Mouse (Mus musculus): ENCODE measurements around the gene Ctf1.

Ctf1 gene

DNA sequence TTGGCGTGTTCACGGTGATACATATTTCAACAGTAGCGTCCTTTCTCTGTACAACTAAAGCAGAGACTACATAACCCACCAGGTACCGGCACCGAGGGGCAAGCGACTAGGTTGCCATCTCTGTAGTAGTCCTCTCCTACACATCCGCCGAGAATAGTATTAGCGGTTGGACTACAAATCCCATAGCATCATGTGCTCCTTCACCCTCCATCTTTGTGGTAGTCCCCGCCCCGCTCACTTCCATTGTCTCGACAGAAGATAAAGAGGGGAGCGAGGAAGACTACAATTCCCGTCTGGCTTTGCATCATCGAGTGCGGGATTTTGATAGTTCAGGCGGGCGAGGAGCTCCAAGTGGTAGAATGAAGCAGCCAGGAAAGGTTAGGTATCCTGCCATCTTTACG is 32.7 kb downstream of the Ctf1 start:
- DNase-seq, result peak; percentile 88

DNA sequence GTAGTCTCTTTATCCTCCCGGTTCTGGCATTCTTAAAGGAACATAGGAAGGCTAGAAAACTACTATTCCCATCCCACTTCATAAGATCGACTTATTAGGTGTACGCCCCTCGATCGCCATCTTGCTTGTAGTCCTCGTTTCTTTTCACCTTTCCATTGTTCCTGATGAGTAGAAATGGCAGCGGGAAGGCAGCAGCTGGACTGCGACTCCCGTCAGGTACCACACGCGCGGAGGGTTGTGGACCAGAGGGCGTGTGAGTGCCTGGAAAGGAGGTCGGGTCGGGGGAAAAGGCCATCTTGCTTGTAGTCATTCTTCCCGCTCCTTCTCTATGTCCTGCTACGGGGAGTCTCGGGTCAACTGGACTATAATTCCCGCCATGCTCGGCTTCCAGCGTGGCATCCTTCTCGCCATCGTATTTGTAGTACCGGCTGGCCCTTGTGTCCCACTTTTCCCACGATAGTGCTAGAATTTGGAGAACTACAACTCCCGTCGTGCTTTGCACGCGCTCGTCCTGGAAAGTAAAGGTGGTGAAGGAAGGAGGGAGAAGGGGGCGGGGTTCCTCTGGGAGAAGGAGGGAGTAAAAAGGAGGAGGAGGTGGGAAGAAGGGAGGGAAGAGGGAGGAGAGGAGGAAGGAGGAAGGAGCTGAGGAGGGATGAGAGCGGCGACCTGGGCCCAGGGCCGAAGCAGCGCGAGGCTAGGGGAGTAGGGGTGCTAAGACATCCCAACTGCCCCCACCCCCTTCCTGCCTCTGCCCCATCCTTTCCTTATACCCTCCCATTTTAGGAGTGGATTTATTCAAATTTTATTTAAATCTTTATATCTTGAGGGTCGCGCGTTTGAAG is 33.3 kb downstream of the Ctf1 start:
- DNase-seq, result peak; percentile 75

- DNase-seq, result peak; percentile 40
Measured at GRCm38 (mm10) chr7:127746494-127747491, 34.3 kb downstream of the Ctf1 start.

DNA sequence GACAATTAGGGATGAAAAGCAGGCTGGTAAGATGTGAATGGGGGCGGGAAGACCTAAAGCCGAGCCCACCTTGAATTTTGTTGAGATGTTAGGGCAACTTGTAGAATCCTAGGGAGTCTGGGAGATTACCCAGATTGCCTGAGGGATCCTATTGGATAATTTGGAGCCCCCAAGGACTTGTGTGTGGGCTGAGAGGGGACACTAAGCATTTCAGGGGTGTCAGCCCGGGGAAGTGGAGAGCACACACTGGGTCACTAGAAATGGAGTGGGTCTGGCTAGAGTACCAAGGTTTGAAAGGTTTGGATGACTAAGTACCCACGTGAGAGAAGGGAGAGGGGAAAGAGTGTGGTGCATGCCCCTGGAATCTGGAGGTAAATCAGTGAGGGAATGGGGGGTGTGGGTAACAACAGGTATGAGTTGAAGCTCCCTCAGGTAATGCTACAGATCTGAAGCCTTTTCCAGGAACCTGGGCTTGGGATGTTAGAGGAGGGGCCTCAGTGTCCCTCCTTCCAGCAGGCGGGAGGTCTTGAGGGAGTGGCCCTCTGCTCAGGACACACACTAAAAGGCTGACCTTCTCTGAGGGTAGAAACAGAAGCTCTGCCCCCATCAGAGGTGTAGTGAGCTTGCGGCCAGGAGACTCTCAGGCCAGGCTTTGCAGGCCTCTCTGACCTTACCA is 35.2 kb downstream of the Ctf1 start:
- DNase-seq, result no peak

- no peak for DNase-seq
Measured at GRCm38 (mm10) chr7:127748235-127748560, 35.7 kb downstream of the Ctf1 start.

DNA sequence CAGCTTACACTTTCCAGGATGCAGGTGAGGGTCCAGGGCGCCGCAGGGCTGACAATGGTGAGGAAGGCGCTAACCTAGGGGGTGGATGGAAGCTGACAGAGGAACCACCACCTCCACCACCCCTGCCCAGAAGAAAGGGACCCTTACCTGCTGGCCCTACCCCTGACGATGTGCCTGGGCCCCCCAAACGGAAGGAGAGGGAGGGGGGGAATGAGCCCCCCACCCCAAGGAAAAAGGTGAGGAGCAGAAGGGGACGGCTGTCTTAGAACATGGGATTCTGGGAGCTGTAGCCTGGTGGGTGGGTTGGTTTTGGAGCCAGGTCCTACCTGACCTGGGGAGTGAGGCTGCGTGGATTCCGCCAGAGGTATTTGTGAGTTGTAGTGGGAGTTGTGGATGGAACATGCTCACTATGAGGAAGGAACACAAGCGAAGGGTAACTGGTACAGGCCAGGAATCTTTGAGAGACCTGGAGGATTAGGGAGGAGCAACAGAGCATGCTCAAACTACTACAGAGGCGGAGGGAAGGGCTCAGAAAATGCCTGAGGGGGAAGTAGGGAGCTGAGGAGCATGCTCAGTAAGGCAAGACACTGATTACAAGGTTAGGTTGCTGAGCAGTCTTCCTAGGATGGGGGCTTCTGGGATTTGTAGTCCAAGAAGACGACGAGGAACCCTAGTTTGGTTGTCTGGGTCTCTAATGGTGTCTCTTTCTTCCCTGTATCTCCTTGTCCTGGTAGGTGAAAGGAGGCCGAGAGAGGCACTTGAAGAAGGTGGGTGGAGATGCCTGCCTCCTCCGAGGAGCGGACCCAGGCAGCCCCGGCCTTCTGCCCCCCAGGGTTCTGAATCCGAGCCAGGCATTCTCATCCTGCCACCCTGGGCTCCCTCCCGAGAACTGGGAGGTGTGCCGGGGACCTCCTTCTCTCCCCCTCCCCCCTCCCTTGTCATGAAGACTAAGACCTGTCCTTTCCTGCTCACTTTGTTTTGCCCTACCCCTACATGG is 37.9 kb downstream of the Ctf1 start:
- DNase-seq, result no peak

DNA sequence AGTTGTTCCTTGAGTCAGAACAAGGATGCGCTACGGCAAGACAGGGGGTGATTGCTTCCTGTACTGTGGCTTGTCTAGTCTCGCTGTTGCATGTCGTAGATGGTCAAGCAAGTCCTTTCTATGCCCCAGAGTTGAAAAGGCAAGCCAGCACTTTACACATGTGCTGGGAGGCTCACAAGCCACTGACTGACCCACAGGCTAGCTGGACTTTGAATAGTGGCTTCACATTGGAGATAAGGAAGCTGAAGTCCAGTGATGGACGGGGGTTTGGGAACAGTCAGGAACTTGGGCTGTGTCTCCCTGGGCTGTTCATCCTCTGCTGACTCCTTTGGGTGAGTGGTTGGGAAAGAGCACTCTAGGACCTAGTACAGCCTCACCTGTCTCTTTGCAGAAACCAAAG is 39.1 kb downstream of the Ctf1 start:
- no peak for DNase-seq

DNA sequence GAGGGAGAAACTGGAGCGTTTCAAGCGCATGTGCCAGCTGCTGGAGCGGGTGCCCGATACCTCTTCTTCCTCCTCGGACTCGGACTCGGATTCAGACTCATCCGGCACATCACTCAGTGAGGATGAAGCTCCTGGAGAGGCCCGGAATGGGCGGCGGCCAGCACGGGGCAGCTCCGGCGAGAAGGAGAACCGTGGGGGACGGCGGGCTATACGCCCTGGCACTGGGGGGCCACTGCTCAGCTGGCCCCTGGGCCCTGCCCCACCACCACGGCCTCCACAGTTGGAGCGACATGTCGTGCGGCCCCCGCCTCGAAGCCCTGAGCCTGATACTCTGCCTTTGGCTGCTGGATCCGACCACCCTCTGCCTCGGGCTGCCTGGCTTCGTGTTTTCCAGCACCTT is 39.5 kb downstream of the Ctf1 start:
- DNase-seq, result no peak

GRCm38 (mm10) chr7:127753158-127753557 is 40.6 kb downstream of the Ctf1 start:
- DNase-seq, result no peak

DNA sequence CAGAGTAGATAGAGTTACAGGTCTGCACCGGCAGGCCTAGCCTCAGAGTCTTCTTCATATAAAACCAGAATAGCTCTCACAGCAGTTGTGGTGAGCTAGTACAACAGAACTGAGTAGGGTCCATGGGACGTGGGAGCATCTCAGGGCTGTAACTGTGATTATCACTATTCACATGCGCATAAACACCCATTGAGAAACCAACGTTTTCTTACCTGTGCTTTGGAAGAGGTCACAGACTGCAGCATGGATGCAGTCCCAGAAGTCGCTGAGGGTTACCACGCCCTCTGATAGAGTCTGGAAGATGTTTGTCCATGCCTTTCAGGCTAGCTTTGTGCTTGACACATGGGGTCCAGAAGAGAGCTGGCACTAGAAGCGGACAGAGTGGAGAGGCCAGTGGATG is 41.2 kb downstream of the Ctf1 start:
- no peak for DNase-seq

DNA sequence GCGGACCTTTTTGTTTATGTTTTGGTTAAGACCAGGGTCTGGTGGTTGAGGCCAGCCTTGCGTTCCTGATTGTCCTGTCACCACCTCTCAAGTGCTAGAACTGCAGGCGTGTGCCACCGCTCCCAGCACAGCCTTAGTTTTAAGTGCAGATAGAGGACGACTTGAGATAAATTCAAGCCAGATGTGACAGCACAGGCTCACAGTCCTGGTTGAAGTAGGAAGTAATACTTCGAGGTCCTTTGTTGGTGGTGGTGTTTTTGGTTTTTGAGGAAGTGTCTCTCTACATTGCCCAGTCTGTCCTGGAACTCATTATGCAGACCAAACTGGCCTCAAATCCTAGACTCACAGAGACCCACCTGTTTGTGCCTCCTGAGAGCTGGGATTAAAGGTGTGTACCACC is 47.2 kb downstream of the Ctf1 start:
- no peak for DNase-seq

- DNase-seq, result no peak
Measured at GRCm38 (mm10) chr7:127760478-127760877, 47.9 kb downstream of the Ctf1 start.

DNA sequence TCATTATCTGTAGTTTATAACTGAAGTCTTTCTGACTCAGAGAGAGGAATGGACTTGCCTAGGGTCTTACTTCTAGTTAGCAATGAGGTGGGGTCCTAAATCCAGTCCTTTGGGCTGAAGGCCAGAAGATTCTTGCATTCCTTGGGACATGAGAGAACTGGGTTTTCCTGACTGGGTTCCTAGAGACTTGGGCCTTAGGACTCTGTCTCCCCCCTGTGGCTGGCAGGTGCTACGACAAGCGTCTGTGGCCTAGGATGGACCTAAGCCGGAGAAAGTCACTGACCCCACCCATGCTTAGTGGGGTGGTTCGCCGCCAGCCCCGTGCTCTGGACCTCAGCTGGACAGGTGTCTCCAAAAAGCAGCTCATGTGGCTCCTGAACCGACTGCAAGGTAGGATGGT is 48.5 kb downstream of the Ctf1 start:
- peak; percentile 57 for DNase-seq

DNA sequence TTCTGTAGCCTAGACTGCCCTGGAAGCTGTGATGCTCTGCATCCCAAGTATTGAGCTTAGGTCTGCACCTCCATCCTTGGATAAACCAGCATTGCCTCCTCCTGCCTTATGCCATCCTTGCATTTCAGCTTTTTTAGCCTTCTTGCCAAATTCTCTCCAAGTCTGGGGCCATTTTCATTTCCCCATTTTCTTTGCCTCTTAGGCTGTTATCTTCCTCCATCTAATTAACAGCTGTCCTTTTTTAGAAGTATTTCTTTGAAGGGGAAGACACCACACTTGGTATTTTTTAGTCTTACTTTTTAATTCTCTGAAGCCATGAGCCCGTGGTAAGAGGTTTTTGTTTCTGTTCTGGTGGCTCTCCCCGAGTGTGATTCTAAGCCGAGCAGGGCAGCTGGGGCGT is 51.1 kb downstream of the Ctf1 start:
- DNase-seq, result no peak

DNA sequence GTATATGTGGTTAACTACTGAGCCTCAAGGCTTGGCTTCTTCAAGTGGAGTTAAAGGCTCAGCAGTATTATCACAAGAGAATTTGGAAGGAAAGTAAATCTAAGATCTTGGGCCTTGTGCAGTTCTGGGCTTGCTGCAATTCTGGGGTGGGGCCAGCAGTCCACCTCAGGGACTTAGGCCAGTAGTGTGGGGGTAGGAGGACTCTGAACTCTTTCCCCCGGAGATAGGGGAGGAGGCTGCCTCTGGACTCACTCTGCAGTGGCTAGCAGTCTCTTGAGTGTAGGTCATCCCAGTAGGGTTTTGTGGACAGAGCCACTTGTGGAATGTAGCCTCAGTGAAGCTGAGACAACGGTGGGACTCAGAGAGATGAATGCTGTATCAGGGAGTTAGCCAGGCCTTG is 53.2 kb downstream of the Ctf1 start:
- DNase-seq, result no peak

GRCm38 (mm10) chr7:127766851-127767609 is 54.5 kb downstream of the Ctf1 start:
- DNase-seq, result no peak
